Mouse (Mus musculus): ENCODE measurements around the gene Fosb. TPM values are rescaled to one million over a fixed set of nuclear protein-coding genes. Genes with fewer than 3 reads are reported as not detected.

Gene Fosb
- 0.08 TPM in 1 of 2 replicates, not detected in the other for polyA plus RNA-seq (2016; fragmentation: Nextera tagmentation; extraction: Ambion mirVana)

GRCm38 (mm10) chr7:19309884-19310641 lies at the start of gene Fosb:
Fosb (minus strand) TSS chr7:19310051.
- H3K36me3 ChIP-seq, result no peaks in the 10 kb centered on the region
- H3K27ac ChIP-seq, result no peak within 1 kb of the TSS
- H3K4me2 ChIP-seq (replicated peaks), result peak within 1 kb of the TSS; percentile 90
- peak; percentile 83 for ATAC-seq (ENCODE audit: low FRiP score, low read depth)
- H3K9ac ChIP-seq, result peak within 1 kb of the TSS; percentile 44
- peaks cover 56% of the 10 kb centered on the region for H3K27me3 ChIP-seq (replicated peaks)
- H3K4me1 ChIP-seq, result peaks cover 24% of the 10 kb centered on the region
- under 1% methylated on average over 49 of the region's 49 CpGs for WGBS
- H3K4me3 ChIP-seq, result peak within 1 kb of the TSS; percentile 68
- H3K9me3 ChIP-seq, result no peaks in the 10 kb centered on the region

- WGBS, result under 1% methylated on average over 31 of the region's 31 CpGs
- peaks cover 31% of the 10 kb centered on the region for H3K36me3 ChIP-seq
- no peaks in the 10 kb centered on the region for H3K27me3 ChIP-seq (replicated peaks)
- peaks cover 29% of the 10 kb centered on the region for H3K4me1 ChIP-seq
- peak; percentile 70 for ATAC-seq (ENCODE audit: low FRiP score, low read depth)
- H3K9ac ChIP-seq, result peak within 1 kb of the TSS; percentile 63
- H3K27ac ChIP-seq, result no peak within 1 kb of the TSS
- H3K4me3 ChIP-seq, result peak within 1 kb of the TSS; percentile 67
- H3K4me2 ChIP-seq (replicated peaks), result peak within 1 kb of the TSS; percentile 99
- no peaks in the 10 kb centered on the region for H3K9me3 ChIP-seq
These were observed 49.5 kb upstream of the Fosb start, which contains the start of the genes Cd3eap and Ppp1r13l for GRCm38 (mm10) chr7:19359299-19359891. Cd3eap (minus strand) TSS chr7:19359483. Ppp1r13l (plus strand) TSS chr7:19359749.

GRCm38 (mm10) chr7:19358634-19359033 lies 48.8 kb upstream of the Fosb start:
- H3K9ac ChIP-seq, result peak overlapping the region; percentile 63
- no peaks in the 10 kb centered on the region for H3K27me3 ChIP-seq (replicated peaks)
- WGBS, result 23% methylated on average over 13 of the region's 13 CpGs
- H3K36me3 ChIP-seq, result peaks cover 37% of the 10 kb centered on the region
- ATAC-seq (ENCODE audit: low FRiP score, low read depth), result no peak
- no peak overlapping the region for H3K27ac ChIP-seq
- no peaks in the 10 kb centered on the region for H3K9me3 ChIP-seq
- H3K4me3 ChIP-seq, result peak overlapping the region; percentile 67
- peaks cover 29% of the 10 kb centered on the region for H3K4me1 ChIP-seq
- peak overlapping the region; percentile 99 for H3K4me2 ChIP-seq (replicated peaks)

DNA sequence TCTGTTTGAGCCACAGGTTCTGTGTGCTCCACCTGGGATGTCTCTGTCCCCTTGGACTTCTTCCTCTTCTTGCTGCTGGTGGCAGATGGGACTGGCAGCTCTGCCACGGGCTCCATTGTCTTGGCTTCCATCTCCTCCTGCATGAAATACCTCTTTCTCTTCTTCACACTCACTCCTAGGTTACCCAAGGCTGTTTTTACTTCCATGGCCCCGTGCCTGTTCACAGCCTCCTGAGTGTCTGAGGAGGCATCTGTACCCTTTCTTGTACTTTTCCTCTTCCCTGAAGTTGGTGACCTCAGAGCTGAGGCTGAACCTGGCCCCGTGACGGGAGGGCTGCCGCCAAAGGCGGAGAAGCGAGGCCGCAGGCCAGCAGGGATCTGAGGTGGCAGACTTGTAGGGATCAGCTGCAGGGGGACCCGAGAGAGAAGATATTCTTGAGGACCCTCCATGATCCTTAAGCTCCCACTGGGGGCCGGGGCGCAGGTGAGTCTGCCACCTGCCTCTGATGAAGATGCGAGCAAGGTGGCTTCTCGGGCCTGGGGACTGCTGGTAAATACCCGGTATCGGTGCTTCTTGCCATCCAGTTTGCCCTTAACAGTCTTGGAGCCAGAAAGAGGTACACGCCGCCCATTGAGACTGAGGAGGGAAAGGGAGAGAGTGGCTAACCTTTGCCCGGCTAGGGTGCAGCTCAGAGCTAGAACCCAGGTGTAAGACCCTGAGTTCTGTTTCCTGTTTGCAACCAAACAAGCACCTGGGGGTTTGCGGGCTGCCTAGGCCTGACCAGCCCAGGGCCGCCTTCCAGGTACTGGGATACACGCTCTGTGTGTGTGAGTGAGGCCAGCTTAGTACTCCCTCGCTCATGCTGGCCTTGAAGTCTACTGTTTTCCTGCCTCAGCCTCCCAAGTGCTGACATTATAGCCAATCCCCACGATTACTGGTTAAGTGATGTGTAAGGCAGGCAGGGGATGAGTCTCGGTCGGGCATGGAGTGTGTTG lies 47.8 kb upstream of the Fosb start:
- Histone ChIP-seq H3K27me3 (replicated peaks) (no peaks in the 10 kb centered on the region), H3K9ac (peak overlapping the region; percentile 63; the same call in 1 of the 2 replicates), H3K4me1 (peaks cover 29% of the 10 kb centered on the region), H3K4me3 (no peak overlapping the region), H3K36me3 (peaks cover 46% of the 10 kb centered on the region), H3K4me2 (replicated peaks) (peak overlapping the region; percentile 99), H3K27ac (no peak overlapping the region), H3K9me3 (no peaks in the 10 kb centered on the region)
- 94% methylated on average over 25 of the region's 25 CpGs for WGBS
- no peak for ATAC-seq (ENCODE audit: low FRiP score, low read depth)

GRCm38 (mm10) chr7:19356311-19356710 lies 46.5 kb upstream of the Fosb start:
- Histone ChIP-seq H3K36me3 (peaks cover 60% of the 10 kb centered on the region), H3K9ac (no peak overlapping the region), H3K4me3 (no peak overlapping the region), H3K27ac (no peak overlapping the region), H3K9me3 (no peaks in the 10 kb centered on the region), H3K4me2 (replicated peaks) (no peak overlapping the region), H3K4me1 (peaks cover 18% of the 10 kb centered on the region), H3K27me3 (replicated peaks) (no peaks in the 10 kb centered on the region)
- ATAC-seq (ENCODE audit: low FRiP score, low read depth), result no peak
- WGBS, result 66% methylated on average over 10 of the region's 10 CpGs

GRCm38 (mm10) chr7:19354991-19355390 lies 45.1 kb upstream of the Fosb start:
- H3K4me2 ChIP-seq (replicated peaks), result no peak overlapping the region
- H3K4me3 ChIP-seq, result no peak overlapping the region
- WGBS, result 91% methylated on average over 5 of the region's 5 CpGs
- H3K9me3 ChIP-seq, result no peaks in the 10 kb centered on the region
- H3K4me1 ChIP-seq, result peaks cover 11% of the 10 kb centered on the region
- peaks cover 70% of the 10 kb centered on the region for H3K36me3 ChIP-seq
- H3K9ac ChIP-seq, result no peak overlapping the region
- H3K27me3 ChIP-seq (replicated peaks), result no peaks in the 10 kb centered on the region
- no peak overlapping the region for H3K27ac ChIP-seq
- ATAC-seq (ENCODE audit: low FRiP score, low read depth), result no peak

GRCm38 (mm10) chr7:19350221-19350620 lies 40.4 kb upstream of the Fosb start:
- H3K4me3 ChIP-seq, result no peak overlapping the region
- H3K4me2 ChIP-seq (replicated peaks), result no peak overlapping the region
- H3K4me1 ChIP-seq, result peaks cover 11% of the 10 kb centered on the region
- no peak overlapping the region for H3K9ac ChIP-seq
- ATAC-seq (ENCODE audit: low FRiP score, low read depth), result no peak
- peaks cover 70% of the 10 kb centered on the region for H3K36me3 ChIP-seq
- H3K27ac ChIP-seq, result no peak overlapping the region
- no peaks in the 10 kb centered on the region for H3K27me3 ChIP-seq (replicated peaks)
- no peaks in the 10 kb centered on the region for H3K9me3 ChIP-seq
- WGBS, result 93% methylated on average over 8 of the region's 8 CpGs

- Histone ChIP-seq H3K9ac (no peak overlapping the region), H3K4me1 (peaks cover 15% of the 10 kb centered on the region), H3K9me3 (no peaks in the 10 kb centered on the region), H3K4me2 (replicated peaks) (no peak overlapping the region), H3K4me3 (no peak overlapping the region), H3K36me3 (peaks cover 61% of the 10 kb centered on the region), H3K27me3 (replicated peaks) (no peaks in the 10 kb centered on the region), H3K27ac (no peak overlapping the region)
- ATAC-seq (ENCODE audit: low FRiP score, low read depth), result no peak
- WGBS, result 92% methylated on average over 13 of the region's 13 CpGs
These were observed 39.5 kb upstream of the Fosb start for GRCm38 (mm10) chr7:19349188-19349915.

DNA sequence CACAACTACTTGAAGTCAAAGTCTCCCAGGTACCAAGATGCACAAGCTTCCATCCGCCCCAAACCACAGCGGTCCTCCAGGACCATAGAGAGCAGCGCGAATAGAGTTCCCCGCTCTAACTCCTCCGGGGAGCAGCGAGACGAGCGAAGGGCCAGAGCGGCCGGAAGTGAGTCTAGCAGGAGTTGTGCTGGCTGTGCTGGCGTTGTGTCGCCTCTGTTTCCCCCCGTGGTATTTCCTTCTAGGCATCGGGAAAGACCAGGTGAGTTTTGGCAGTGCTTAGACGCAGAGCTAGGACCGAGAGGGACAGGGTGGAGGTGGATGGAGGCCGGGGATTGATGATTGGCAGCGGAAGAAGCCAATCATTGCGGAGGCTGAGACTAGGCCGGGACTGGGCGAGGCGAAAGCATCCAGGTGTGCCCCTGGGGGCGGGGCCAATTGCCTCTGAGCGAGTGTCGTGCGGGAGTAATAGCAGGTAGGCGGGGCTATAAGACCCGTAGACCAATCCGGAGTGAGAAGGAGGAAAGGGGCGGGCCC lies 35.2 kb upstream of the Fosb start:
- Histone ChIP-seq H3K4me3 (peak overlapping the region; percentile 65), H3K27me3 (replicated peaks) (peaks cover 13% of the 10 kb centered on the region), H3K4me2 (replicated peaks) (peak overlapping the region; percentile 87), H3K9me3 (no peaks in the 10 kb centered on the region), H3K9ac (peak overlapping the region; percentile 67), H3K36me3 (peaks cover 23% of the 10 kb centered on the region), H3K27ac (peak overlapping the region; percentile 70), H3K4me1 (peaks cover 33% of the 10 kb centered on the region)
- under 1% methylated on average over 31 of the region's 31 CpGs for WGBS
- ATAC-seq (ENCODE audit: low FRiP score, low read depth), result peak; percentile 91

GRCm38 (mm10) chr7:19344237-19344847 lies 34.5 kb upstream of the Fosb start, which contains the start of gene Ercc1:
Ercc1 (plus strand) TSS chr7:19344778.
- H3K36me3 ChIP-seq, result peaks cover 16% of the 10 kb centered on the region
- peaks cover 13% of the 10 kb centered on the region for H3K27me3 ChIP-seq (replicated peaks)
- no peaks in the 10 kb centered on the region for H3K9me3 ChIP-seq
- H3K4me2 ChIP-seq (replicated peaks), result peak within 1 kb of the TSS; percentile 87
- peak; percentile 7; the same call in 1 of the 2 replicates for ATAC-seq (ENCODE audit: low FRiP score, low read depth)
- H3K4me3 ChIP-seq, result peak within 1 kb of the TSS; percentile 65
- 23% methylated on average over 12 of the region's 12 CpGs for WGBS
- peak within 1 kb of the TSS; percentile 67 for H3K9ac ChIP-seq
- peaks cover 33% of the 10 kb centered on the region for H3K4me1 ChIP-seq
- peak within 1 kb of the TSS; percentile 70 for H3K27ac ChIP-seq

All from neural tube, embryonic 12.5 days (tissue).